Mouse (Mus musculus) forebrain, embryonic 13.5 days (tissue): ENCODE measurements at regions not wholly inside any gene's neighbourhood (a gene's known extent, or its start where the extent isn't known, plus 50 kb on each side); places are given as distances from the start of the nearest gene placed in this dataset.

Experiments used
- ATAC-seq: fragments of 200-750 bp; cut with Nextera tagmentation; 2 replicates; pipeline ENCODE4 v1.8.0; 2017
- H3K27ac ChIP-seq: fragments of 300-500 bp; sonication (generic); 2 replicates; pipeline ENCODE4 v1.5.1; 2015; ENCODE audit warnings: inconsistent platforms, mild to moderate bottlenecking, moderate library complexity
- H3K27me3 ChIP-seq: fragments of 300-500 bp; sonication (generic); 2 replicates; pipeline ENCODE4 v1.6.1; 2015; ENCODE audit warnings: mild to moderate bottlenecking, inconsistent platforms
- H3K36me3 ChIP-seq: fragments of 300-500 bp; sonication (generic); 2 replicates; pipeline ENCODE4 v1.6.1; 2015; ENCODE audit warnings: mild to moderate bottlenecking, inconsistent platforms; ENCODE audit not compliant: poor library complexity, severe bottlenecking
- H3K4me1 ChIP-seq: fragments of 300-500 bp; sonication (generic); 2 replicates; pipeline ENCODE4 v1.6.1; 2015; ENCODE audit warnings: inconsistent platforms
- H3K4me2 ChIP-seq: fragments of 300-500 bp; sonication (generic); 2 replicates; pipeline ENCODE4 v1.6.1; 2015; ENCODE audit warnings: inconsistent platforms, mild to moderate bottlenecking, moderate library complexity
- H3K4me3 ChIP-seq: fragments of 300-500 bp; sonication (generic); 2 replicates; pipeline ENCODE4 v1.5.1; 2015; ENCODE audit warnings: mild to moderate bottlenecking, inconsistent platforms
- H3K9ac ChIP-seq: fragments of 300-500 bp; sonication (generic); 2 replicates; pipeline ENCODE4 v1.6.1; 2015; ENCODE audit warnings: mild to moderate bottlenecking, inconsistent platforms
- H3K9me3 ChIP-seq: fragments of 300-500 bp; sonication (generic); replicated peaks from 2 replicates; pipeline ENCODE4 v1.6.1; 2016; ENCODE audit warnings: inconsistent platforms
- WGBS: fragments of 180-500 bp; shearing (Covaris S2); methylation state at CpG from one replicate; pipeline ENCODE4 v1.1.7; 2015; 5-methylcytosine and 5-hydroxymethylcytosine counted together

GRCm38 (mm10) chr11:112125249-112125933 is 656.6 kb upstream of the Sox9 start:
- H3K27ac ChIP-seq, result no peak overlapping the region
- no peak overlapping the region for H3K4me3 ChIP-seq
- H3K4me2 ChIP-seq, result no peak overlapping the region
- no peaks in the 10 kb centered on the region for H3K36me3 ChIP-seq
- H3K9ac ChIP-seq, result no peak overlapping the region
- no peak for ATAC-seq
- no peaks in the 10 kb centered on the region for H3K27me3 ChIP-seq
- peaks cover 3% of the 10 kb centered on the region; the same call in 1 of the 2 replicates for H3K4me1 ChIP-seq
- 89% methylated on average over 12 of the region's 12 CpGs for WGBS
- no peaks in the 10 kb centered on the region for H3K9me3 ChIP-seq

GRCm38 (mm10) chr11:112130090-112130489 is 651.9 kb upstream of the Sox9 start:
- WGBS, result 93% methylated on average over 4 of the region's 4 CpGs
- Histone ChIP-seq H3K4me1 (no peaks in the 10 kb centered on the region), H3K9ac (no peak overlapping the region), H3K36me3 (no peaks in the 10 kb centered on the region), H3K4me2 (no peak overlapping the region), H3K27me3 (no peaks in the 10 kb centered on the region), H3K9me3 (no peaks in the 10 kb centered on the region), H3K4me3 (no peak overlapping the region), H3K27ac (no peak overlapping the region)
- ATAC-seq, result no peak

GRCm38 (mm10) chr11:112137401-112138020 is 644.5 kb upstream of the Sox9 start:
- Histone ChIP-seq H3K4me1 (peaks cover 35% of the 10 kb centered on the region), H3K9me3 (no peaks in the 10 kb centered on the region), H3K9ac (no peak overlapping the region), H3K4me2 (no peak overlapping the region), H3K27ac (no peak overlapping the region), H3K4me3 (no peak overlapping the region), H3K27me3 (no peaks in the 10 kb centered on the region), H3K36me3 (no peaks in the 10 kb centered on the region)
- ATAC-seq, result no peak
- 4% methylated on average over 8 of the region's 8 CpGs for WGBS

GRCm38 (mm10) chr11:112140058-112140457 is 642.0 kb upstream of the Sox9 start:
- Histone ChIP-seq H3K4me1 (peaks cover 35% of the 10 kb centered on the region), H3K4me3 (no peak overlapping the region), H3K36me3 (no peaks in the 10 kb centered on the region), H3K27me3 (no peaks in the 10 kb centered on the region), H3K9me3 (no peaks in the 10 kb centered on the region), H3K27ac (no peak overlapping the region), H3K9ac (no peak overlapping the region), H3K4me2 (no peak overlapping the region)
- peak; percentile 43 for ATAC-seq
- WGBS, result 45% methylated on average over 9 of the region's 9 CpGs

- ATAC-seq, result peak; percentile 87
- Histone ChIP-seq H3K9me3 (no peaks in the 10 kb centered on the region), H3K4me3 (no peak overlapping the region), H3K27me3 (no peaks in the 10 kb centered on the region), H3K4me1 (peaks cover 35% of the 10 kb centered on the region), H3K4me2 (peak overlapping the region; percentile 6), H3K36me3 (no peaks in the 10 kb centered on the region), H3K9ac (no peak overlapping the region), H3K27ac (no peak overlapping the region)
- 50% methylated on average over 4 of the region's 4 CpGs for WGBS
Observed at GRCm38 (mm10) chr11:112140495-112140894, 641.5 kb upstream of the Sox9 start.

- Histone ChIP-seq H3K9ac (no peak overlapping the region), H3K36me3 (no peaks in the 10 kb centered on the region), H3K4me2 (peak overlapping the region; percentile 6), H3K27me3 (no peaks in the 10 kb centered on the region), H3K9me3 (no peaks in the 10 kb centered on the region), H3K4me1 (peaks cover 35% of the 10 kb centered on the region), H3K4me3 (no peak overlapping the region), H3K27ac (0 out of 2 replicates have a peak overlapping the region, but pooled peaks have one; percentile 4)
- WGBS, result 58% methylated on average over 9 of the region's 9 CpGs
- peak; percentile 73 for ATAC-seq
Observed at GRCm38 (mm10) chr11:112140912-112141311, 641.1 kb upstream of the Sox9 start.

- Histone ChIP-seq H3K4me2 (no peak overlapping the region), H3K9ac (no peak overlapping the region), H3K9me3 (no peaks in the 10 kb centered on the region), H3K27me3 (no peaks in the 10 kb centered on the region), H3K4me1 (peaks cover 13% of the 10 kb centered on the region), H3K36me3 (no peaks in the 10 kb centered on the region), H3K27ac (no peak overlapping the region), H3K4me3 (no peak overlapping the region)
- 88% methylated on average over 3 of the region's 3 CpGs for WGBS
- ATAC-seq, result no peak
Observed at GRCm38 (mm10) chr11:112152051-112152450, 630.0 kb upstream of the Sox9 start.

- no peaks in the 10 kb centered on the region for H3K36me3 ChIP-seq
- no peak overlapping the region for H3K27ac ChIP-seq
- H3K9me3 ChIP-seq, result no peaks in the 10 kb centered on the region
- ATAC-seq, result no peak
- H3K4me1 ChIP-seq, result peaks cover 13% of the 10 kb centered on the region
- H3K9ac ChIP-seq, result no peak overlapping the region
- no peak overlapping the region for H3K4me3 ChIP-seq
- H3K4me2 ChIP-seq, result no peak overlapping the region
- 96% methylated on average over 5 of the region's 5 CpGs for WGBS
- no peaks in the 10 kb centered on the region for H3K27me3 ChIP-seq
Observed at GRCm38 (mm10) chr11:112153198-112153597, 628.8 kb upstream of the Sox9 start.

GRCm38 (mm10) chr11:112154712-112155319 is 627.2 kb upstream of the Sox9 start:
- Histone ChIP-seq H3K9ac (no peak overlapping the region), H3K27ac (no peak overlapping the region), H3K4me1 (peaks cover 13% of the 10 kb centered on the region), H3K4me3 (no peak overlapping the region), H3K36me3 (no peaks in the 10 kb centered on the region), H3K4me2 (0 out of 2 replicates have a peak overlapping the region, but pooled peaks have one; percentile 7), H3K9me3 (no peaks in the 10 kb centered on the region), H3K27me3 (no peaks in the 10 kb centered on the region)
- 67% methylated on average over 11 of the region's 11 CpGs for WGBS
- ATAC-seq, result no peak

GRCm38 (mm10) chr11:112155339-112155955 is 626.6 kb upstream of the Sox9 start:
- Histone ChIP-seq H3K4me2 (0 out of 2 replicates have a peak overlapping the region, but pooled peaks have one; percentile 7), H3K4me3 (no peak overlapping the region), H3K9ac (no peak overlapping the region), H3K36me3 (no peaks in the 10 kb centered on the region), H3K4me1 (peaks cover 13% of the 10 kb centered on the region), H3K27ac (no peak overlapping the region), H3K9me3 (no peaks in the 10 kb centered on the region), H3K27me3 (no peaks in the 10 kb centered on the region)
- ATAC-seq, result no peak
- 42% methylated on average over 10 of the region's 10 CpGs for WGBS

- ATAC-seq, result no peak
- H3K4me1 ChIP-seq, result no peaks in the 10 kb centered on the region
- WGBS, result 56% methylated on average over 7 of the region's 7 CpGs
- H3K27ac ChIP-seq, result no peak overlapping the region
- no peaks in the 10 kb centered on the region for H3K9me3 ChIP-seq
- no peak overlapping the region for H3K9ac ChIP-seq
- no peaks in the 10 kb centered on the region for H3K27me3 ChIP-seq
- no peak overlapping the region for H3K4me3 ChIP-seq
- no peaks in the 10 kb centered on the region for H3K36me3 ChIP-seq
- no peak overlapping the region for H3K4me2 ChIP-seq
Observed at GRCm38 (mm10) chr11:112163681-112164265, 618.3 kb upstream of the Sox9 start.

GRCm38 (mm10) chr11:112173585-112173984 is 608.4 kb upstream of the Sox9 start:
- no peak overlapping the region for H3K27ac ChIP-seq
- no peaks in the 10 kb centered on the region; the same call in 1 of the 2 replicates for H3K9me3 ChIP-seq
- ATAC-seq, result no peak
- H3K4me3 ChIP-seq, result no peak overlapping the region
- H3K9ac ChIP-seq, result no peak overlapping the region
- H3K4me2 ChIP-seq, result no peak overlapping the region
- H3K36me3 ChIP-seq, result no peaks in the 10 kb centered on the region
- no peaks in the 10 kb centered on the region for H3K27me3 ChIP-seq
- WGBS, result 89% methylated on average over 10 of the region's 10 CpGs
- H3K4me1 ChIP-seq, result no peaks in the 10 kb centered on the region
